Mouse (Mus musculus) heart, postnatal 4 days (tissue): ENCODE measurements around the gene Cntn6. TPM values are rescaled to one million over a fixed set of nuclear protein-coding genes. Genes with fewer than 3 reads are reported as not detected.

Experiments
- DNase-seq: peaks from one replicate; pipeline ENCODE4 v3.0.0; 2021
- total RNA-seq, 2 experiments: library from RNA; stranded (reverse); gene quantifications; 2 replicates each; pipeline ENCODE4 v1.2.3; 2021

Gene Cntn6
- not detected for total RNA-seq

DNA sequence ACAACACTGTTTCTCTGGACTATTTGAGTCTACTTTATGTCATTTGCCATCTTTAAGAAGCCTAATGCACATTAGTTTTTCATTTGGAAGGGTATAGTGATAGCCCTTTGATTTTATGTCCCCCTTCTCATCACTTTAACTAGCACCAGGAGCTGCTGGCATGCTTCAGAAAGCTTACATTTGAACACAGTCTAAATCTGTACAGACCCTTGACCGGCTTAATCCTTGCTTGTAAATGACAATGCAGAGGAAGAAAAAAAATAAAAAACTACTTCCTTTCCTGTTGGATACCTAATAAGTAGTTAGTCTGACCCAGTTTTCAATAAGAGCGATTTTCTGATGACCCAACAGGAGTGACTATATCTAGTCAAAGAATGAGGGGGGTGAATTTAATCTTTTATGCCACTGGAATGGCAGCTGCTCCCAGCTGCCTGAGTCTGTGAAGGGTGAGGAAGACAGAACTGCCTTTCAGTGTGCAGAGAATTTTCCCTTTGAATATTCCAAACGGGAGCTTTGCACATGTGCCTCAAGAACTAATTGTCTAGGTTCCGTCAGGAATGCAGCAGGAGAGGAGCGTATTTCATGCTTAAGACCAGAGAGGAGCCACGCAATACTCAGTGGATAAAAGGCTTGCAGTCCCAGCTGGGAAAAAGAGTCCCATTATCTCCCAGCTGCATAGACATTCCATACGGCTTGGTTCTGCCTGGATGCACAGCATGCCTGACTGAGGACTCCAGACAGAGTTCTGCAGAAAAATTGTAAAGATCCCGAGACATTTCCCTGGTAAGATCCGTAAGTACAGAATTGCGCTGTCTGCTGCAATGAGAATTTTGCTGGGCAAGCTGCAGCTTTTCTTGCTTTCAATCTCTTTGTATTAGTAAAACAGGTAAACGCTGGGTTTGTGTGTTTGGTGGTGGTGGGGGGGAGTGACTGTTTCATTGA lies at the start of gene Cntn6:
TSS of gene Cntn6 (plus strand) at position 301 of the 942 bp plus-strand sequence.
- no peak for DNase-seq

DNA sequence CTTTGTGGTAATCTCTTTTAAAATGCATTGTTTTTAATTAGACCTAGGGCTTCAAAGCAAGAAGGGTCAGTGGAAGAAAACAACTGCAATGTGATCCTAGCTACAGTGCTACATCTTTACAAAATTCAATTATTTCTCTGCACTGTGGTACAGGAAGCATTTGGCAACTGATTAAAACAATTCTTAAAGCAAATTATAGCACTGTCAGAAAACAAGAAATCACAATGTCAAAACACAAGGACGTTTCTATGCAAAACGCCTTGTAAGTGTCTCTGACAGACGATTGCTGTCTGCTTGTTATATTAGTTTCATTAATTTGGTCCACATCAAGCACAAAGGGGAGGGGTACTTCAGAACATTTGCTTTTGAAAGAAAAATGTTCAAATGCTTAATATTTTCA lies 48.9 kb upstream of the Cntn6 start:
- no peak for DNase-seq

DNA sequence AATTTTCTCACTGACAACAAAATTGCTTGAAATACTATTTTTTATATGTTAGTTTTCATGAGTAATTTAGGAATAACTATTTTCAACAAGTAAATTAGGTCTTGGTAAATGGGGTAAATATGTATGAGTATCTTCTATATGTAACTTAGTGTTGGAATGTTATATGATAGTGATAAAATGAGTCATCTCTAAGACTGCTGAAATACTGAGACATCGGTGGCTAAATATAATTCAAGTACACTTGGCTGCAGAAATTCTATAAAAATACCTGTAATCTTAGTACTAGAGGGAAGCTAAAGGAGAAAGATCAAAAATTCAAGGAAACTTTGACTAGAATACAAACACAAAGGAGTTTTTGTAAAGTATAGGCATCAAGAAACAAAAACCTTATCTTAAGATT lies 21.9 kb upstream of the Cntn6 start:
- no peak for DNase-seq

DNA sequence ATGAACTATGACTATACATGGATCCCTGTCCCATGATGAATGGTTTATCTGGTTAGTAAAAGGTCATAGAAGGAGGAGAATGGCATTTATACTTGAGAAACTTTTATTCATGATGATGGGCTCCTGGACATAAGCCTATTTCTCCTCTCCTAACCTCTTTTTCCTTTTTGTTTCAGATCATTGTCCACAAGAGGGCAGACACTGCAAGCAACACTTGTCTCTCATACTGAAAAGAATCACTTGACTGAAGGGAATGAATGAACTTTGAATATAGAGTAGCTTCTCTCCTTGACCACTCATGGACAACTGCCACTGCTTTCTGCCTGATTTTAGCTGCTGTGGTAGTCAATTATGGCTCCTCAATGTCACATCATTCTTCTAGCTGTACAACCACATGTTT lies 13.3 kb upstream of the Cntn6 start:
- DNase-seq: no peak

DNA sequence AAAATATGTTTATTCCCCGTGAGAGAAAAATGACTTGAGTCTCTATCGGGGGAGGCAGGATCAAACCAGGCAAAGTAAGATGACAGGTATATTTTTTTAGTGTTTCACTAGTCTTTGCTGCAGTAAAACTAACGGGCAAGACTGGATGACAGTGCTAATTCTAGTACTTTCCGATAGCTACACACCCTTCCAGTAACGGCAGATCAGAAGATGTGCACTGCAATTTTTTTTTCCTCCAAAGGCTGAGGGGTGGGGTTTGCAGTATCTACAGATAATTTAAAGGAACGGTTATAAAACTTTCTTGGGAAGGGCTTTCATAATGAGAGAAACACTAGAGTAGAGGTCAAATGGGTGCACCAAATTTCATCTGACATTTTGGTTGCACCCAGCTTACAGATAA lies 869 bp downstream of the Cntn6 start:
- DNase-seq: no peak

DNA sequence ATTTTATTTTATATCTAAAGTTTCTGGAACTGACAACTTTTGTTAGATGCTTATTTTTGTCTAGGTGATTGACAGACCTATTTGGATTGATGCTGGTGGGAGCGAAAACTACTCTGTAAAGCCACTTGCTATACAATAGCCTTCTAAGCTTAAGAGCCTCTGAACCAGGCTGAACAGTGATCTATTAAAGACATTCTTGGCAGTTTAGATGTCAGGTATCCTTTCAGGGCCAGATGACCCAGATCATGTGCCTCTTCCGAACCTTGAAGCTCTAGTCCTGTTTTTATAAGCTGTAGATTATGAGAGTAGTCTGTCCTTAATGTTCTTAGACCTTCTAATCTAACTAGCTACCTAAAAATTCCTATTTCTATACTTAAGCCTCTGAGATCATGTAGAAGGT lies 3.2 kb downstream of the Cntn6 start:
- no peak for DNase-seq

DNA sequence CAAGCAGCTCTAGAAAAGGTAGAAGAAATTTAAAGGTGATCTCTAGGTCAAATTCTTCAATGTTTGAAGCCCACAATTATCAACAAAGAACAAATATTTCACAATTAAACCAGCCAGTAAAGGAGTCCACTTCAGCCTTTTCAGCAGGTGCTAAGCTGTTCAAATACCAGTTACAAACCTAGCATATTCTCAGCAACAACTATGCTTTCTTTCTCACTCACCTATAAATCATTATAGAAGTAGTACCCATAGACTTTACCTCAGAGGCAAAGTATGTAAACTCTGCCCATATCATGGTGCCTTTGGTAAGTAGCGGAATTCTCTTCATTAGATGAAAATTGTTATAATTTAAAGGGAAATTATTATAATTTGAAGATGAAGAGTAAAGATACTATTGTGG lies 71.4 kb downstream of the Cntn6 start:
- DNase-seq: no peak

DNA sequence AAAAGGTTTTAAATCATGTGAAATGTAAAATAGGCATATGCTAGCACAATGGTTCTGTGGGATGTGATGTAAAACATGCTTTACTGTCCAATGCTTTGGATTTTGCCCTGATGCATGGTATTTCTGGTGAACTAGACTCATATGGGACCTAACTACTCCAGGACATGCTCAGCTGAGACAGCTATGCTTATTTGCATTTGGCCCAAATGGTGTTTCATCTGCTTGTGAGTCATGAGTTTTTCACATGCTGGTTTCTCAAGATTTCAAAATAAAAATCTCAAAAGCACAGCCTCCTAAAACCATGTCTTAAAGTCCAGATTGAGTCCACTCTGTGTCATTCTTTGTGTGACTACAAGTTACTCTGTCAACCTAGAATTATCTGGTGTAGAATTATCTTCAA lies 77.0 kb downstream of the Cntn6 start:
- DNase-seq: no peak

DNA sequence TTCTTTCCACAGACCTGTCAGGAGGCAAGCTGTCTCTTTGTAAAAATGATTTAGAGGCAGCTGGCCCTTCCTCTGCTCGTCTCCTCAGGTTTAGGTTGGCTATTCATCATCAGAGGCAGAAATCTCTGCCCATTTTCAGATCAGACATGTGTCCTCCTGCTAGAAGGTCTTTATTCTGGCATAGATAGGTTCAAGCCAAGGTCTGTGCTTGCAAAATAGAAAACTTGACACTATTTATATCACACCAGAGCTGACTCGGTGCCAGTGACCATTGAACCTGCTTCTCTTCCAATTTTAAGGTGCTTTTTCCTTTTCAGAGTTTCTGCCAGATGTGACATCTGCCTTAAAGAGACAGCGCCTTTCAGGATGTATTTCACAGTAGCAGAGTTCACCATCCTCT lies 95.4 kb downstream of the Cntn6 start:
- DNase-seq: no peak

DNA sequence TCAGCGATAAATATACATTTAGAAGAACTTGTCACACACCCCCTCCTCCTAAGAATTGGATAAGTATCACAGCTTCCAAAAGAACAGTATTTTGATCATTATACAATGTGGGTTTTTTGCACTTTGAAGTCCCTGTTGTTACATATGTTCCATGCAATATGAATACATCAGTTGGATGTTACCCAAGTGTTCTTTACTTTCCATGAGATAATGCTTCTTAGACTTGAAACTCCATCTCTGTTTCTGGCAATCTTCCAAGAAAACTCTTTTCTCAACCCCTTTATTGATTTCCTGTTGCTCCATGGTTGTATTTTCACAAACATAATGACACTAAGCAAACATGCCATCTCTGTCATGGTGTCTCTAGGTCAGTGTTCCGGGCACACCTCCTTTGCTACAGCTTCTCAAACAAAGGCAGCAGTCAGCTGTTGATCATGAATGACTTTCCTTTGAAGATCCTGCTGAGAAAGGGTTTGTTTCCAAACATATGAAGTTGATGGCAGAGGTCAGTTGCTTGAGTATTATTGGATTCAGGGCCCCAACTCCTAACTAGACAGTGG lies 108.3 kb downstream of the Cntn6 start:
- DNase-seq: no peak

DNA sequence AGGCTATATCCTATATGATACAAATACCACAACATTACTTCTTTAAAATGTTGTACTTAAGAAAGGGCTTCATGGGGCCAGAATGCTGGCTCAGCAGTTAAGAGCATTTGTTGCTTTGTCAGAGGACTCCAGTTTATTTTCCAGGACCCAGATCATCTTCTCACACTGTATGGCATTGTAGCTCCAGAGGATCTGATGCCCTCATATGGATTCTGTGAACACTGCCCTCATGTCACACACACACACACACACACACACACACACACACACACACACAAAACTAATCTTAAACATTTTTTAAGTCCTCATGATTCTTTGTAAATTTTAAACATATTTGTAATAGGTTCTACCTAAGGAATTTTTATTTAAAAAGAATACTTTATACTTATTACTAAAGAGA lies 110.3 kb downstream of the Cntn6 start:
- no peak for DNase-seq

DNA sequence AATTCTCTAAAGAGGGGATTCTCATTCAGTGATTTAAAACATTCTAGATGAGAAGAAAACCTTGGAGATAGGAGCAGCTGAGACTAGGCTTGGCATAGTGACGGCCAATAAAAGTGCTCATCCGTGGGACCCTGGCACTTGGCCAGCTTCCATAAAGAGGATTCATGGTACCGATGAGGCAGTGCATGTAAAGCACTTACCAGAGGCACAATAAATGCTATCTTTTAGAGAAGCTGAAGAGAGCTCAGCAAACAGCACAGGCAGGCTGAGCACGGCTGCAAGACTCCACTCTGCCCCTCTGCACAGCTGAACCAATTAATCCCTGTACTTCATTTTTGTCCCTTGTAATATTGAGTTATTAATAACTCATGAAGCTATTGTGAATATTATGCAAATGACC lies 110.8 kb downstream of the Cntn6 start:
- no peak for DNase-seq

DNA sequence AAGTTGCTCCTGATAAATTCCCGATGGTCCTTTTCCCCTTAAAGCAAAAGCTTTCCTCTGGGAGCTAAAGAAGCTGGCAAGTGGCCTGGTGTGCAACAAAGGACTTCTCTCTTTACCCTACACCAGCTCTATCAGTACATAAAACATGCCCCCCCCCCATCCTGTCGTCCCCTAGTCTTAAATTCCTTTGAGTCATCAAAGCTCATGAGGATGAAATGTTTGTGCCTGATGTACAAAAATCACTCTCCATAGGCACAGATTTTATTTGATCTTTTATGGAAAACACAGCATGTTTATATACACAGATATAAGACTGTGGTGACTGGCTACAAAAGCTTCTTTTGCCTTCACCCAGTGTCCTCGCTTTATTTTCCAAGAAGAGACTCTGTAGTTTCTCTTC lies 112.6 kb downstream of the Cntn6 start:
- no peak for DNase-seq

DNA sequence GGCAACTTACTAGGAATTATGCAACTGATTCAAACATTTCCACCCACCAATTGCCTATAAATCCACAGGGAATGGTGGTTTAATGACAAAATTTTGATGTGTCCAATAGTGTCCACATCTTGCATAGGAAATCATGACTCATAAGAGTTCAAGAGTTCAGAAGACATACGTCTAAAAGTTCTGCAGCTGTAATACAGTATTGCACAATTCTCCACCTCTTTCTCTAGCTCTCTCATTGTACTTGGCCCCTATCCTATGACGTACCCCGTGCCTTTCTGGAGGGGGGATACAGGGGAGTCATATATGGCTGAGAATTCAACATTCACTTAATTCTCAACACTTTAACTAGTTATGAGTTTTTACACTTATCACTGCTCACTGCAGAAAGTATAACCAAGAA lies 160.9 kb downstream of the Cntn6 start:
- DNase-seq: no peak

DNA sequence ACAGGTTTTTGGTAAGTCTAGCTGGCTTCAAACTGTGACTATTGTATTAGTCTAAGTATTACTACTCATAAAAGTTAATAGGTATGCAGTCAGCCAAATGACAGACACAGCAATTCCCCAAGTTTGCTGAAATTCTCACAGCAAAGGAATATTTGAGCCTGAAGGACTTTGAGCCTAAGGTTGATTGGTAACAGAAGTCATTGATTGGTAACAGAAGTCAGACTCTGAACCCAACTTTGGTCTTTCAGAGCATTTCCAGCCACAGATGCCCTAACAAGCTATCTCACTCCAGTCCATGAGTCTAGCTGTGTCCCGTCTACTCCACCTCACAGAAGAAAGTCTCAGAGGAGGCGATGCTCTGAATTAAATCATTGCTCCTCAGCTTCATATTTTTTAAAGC lies 176.1 kb downstream of the Cntn6 start:
- no peak for DNase-seq

DNA sequence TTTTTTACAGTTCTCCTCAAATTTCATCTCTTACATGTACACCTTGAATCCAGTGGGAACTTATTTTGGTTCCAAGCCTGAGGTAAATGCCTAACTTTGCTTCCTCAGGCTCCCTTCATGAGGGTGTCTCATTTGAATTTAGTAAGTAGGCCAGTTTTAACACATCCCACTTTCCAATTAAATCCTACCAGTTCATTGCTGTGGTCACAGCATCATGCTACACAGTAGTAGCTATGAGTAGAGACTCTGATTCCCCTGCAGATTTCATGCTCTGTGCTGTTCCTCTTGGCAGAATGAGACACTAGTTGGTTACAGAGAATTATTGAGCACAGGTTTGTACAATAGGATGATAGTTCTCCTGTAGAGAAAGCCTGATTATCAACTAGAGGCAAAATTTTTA lies 181.7 kb downstream of the Cntn6 start:
- DNase-seq: no peak

DNA sequence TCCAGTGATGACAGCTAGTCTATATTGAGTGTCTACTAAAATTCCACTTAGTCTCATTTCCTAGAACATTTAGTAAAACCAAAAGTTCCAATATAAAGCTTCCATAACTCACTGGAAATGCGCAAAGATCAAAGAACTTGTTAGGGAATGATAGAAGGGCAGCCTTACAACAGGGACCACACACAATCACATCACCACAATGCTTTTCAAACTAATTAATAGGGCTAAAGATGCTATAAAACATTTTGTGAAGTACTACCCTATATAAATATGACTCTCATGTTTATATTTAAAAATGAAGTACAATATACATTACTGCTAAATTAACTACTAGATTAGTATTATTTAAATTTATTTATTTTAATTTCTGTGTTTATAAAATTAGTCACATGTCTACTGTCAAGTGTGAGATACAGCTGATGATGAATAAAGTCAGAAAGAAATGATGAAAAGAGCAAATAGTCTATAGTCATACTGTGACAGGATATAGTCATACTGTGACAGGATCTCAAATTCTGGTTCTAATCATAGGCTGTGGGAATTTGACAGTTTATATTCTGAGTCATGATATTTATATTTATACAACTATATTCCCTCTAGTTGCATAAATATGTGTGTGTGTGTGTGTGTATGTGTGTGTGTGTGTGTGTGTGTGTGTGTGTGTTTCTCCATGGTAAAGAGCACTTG lies 187.4 kb downstream of the Cntn6 start:
- no peak for DNase-seq

DNA sequence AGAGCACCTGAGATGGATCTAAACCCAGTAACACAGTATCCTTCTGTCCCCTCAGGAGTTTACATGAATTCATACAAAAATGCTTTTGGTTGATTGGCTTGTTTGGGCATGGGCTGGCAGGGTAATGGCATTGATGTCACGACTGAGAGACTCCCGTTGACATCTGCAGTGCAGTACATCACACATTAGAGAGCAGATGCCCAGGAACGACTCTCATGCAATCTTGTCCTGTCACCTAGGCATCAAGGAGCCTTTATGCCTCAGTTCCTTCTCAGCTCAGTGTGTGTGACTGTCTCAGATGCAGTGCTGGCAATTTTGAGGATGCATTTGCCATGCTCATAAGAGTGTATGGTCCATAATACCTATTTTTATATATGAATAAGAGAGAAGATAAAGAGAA lies 195.4 kb downstream of the Cntn6 start:
- DNase-seq: no peak

DNA sequence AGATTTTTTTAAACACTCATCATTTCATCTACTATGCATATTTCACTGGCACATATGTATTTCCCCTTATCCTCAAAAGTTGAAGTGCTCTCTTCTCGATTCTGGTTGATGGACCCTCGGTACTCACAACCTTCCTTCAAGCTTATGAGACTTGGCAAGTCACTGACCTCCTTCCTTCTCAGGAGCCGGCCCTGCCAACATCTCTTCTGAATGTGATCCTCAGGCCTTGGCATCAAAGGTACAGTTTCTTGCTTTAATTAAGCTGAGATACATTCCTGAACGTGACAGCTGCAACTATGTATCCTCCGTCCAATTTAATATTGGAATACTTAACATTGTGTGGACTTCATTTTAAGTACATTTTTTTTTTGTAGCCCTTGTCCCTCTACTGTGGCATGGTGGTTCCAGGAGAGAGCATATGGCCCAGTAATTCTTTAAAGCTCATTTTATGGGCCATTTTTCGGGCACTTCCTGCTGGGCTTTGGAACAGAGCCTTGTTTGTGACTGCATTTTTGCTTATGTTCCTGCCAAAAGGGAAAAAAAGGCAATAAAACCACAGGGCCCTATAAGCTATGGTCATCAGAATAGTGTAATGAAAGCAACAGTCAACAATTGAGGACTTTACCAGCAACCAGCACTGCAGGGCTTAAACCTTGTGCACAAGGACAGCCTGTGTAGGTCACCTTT lies 196.0 kb downstream of the Cntn6 start:
- DNase-seq: no peak

DNA sequence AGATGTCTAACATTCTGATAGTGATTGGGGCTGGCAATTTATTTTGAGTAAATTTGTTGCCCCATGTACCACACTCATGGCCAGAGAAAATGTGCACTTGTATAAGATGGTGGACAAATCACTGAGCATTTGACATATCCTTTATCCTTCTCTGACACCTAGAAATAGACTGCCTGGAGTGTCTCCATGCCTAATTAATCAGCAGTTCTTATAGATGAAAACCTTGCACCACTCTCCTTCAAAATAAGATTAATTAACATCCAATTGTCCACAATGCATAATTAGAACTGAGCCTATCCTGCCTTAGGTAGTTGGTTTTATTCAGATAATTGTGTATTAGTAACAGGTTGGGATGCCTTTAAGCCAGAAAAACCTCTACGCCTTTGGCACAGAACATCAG lies 236.0 kb downstream of the Cntn6 start:
- DNase-seq: no peak

DNA sequence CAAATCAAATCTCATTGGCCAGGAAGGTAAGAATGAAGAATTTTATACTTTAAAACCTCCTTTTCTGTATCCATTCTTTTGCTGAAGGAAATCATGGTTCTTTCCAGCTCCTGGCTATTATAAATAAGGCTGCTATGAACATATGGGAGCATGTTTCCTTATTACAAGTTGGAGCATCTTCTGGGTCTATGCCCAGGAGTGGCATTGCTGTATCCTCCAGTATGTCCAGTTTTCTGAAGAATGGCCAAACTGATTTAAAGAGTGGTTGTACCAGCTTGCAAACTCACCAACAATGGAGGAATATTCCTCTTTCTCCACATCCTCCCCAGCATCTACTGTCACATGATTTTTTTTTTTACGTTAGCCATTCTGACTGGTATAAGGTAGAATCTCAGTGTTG lies 241.7 kb downstream of the Cntn6 start:
- no peak for DNase-seq

DNA sequence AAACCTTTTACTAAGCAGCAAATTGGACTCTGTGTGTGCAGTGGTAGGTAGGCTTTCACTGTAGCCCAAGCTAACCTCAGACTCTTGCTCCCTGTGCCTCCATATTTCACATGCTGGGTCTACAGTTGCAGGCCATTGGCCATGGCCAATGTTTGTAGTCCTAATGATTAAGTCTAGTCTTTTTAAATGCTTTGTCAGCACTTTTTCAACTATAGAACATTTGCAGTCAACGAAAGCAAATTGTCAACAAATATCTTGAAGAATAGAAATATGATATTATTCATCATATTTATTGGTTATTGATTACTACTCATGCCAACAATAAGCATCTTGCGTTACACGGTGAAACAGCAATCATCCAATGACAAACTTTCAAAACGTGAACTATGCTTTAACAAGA lies 246.4 kb downstream of the Cntn6 start:
- DNase-seq: no peak

DNA sequence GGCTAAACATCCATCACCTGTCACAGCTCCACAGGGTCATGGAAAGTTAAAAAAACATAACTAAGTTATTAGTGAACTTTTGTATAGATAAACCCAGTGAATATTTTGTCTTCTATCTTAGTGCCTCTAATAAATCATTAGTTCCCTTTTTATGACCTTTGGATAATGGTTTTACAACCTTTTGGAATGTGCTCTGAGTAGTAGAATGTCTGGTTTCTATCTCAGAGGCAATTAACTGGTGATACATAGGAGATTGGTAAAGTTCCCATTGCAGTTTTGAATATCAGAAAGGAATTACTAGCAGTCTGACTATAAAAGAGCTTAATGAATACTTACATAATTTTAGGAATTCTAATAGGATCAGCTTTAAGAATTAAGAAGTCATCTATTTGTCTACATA lies 265.5 kb downstream of the Cntn6 start:
- DNase-seq: no peak
